29 mouse cellular contexts compared by ENCODE assay signal in genomic region chr5:31905808-31906207, GRCm38 (mm10).
DNase-seq lines count a peak whose midpoint lies in the region; ATAC-seq and TF ChIP-seq lines count a peak whose summit lies in the region.
"Had no signal": no experiment of that assay in that cellular context is flagged by ENCODE, and none has a peak within 500 bp of the region (broad histone marks: within the 10 kb centered on the region; RNA-seq: fewer than 3 reads in every experiment).

No protein-coding gene starts in this region.

- no peaks in the 10 kb centered on the region for H3K36me3 ChIP-seq in kidney, postnatal 0 days (ENCODE audit: insufficient read depth, low read length)
- H3K36me3 ChIP-seq in lung, postnatal 0 days (ENCODE audit: insufficient read depth, low read length): no peaks in the 10 kb centered on the region
- H3K36me3 ChIP-seq in limb, embryonic 14.5 days (ENCODE audit: control insufficient read depth, insufficient read depth, low read length): no peaks in the 10 kb centered on the region
- no peaks in the 10 kb centered on the region for H3K36me3 ChIP-seq in stomach, embryonic 16.5 days (ENCODE audit: control insufficient read depth, insufficient read depth, low read length)
- H3K36me3 ChIP-seq: embryonic facial prominence, embryonic 12.5 days; heart, embryonic 12.5 days; hindbrain, embryonic 13.5 days; limb, embryonic 12.5 days; lung, embryonic 15.5 days; midbrain, embryonic 12.5 days; neural tube, embryonic 12.5 days had no signal

- no peak overlapping the region for H3K9ac ChIP-seq in kidney, postnatal 0 days (ENCODE audit: low read depth, low read length)
- no peak overlapping the region for H3K9ac ChIP-seq in lung, postnatal 0 days (replicated peaks; ENCODE audit: low read depth)
- H3K9ac ChIP-seq in limb, embryonic 14.5 days (ENCODE audit: low read depth, low read length, severe bottlenecking): no peak overlapping the region
- H3K9ac ChIP-seq in stomach, embryonic 16.5 days (ENCODE audit: low read length): no peak overlapping the region
- H3K9ac ChIP-seq: embryonic facial prominence, embryonic 12.5 days; heart, embryonic 12.5 days; hindbrain, embryonic 13.5 days; limb, embryonic 12.5 days; liver, embryonic 14.5 days; lung, embryonic 15.5 days; midbrain, embryonic 12.5 days; neural tube, embryonic 12.5 days had no signal

- ATAC-seq in kidney, postnatal 0 days (replicated peaks; ENCODE audit: low FRiP score, low read depth): 0 out of 2 replicates have a peak, but pooled peaks have one; percentile 46
- peak; percentile 93 for ATAC-seq in lung, postnatal 0 days
- ATAC-seq in limb, embryonic 14.5 days (ENCODE audit: low FRiP score, low read depth): no peak
- no peak for ATAC-seq in stomach, embryonic 16.5 days (ENCODE audit: insufficient read depth, low FRiP score)
- ATAC-seq: forebrain, embryonic 16.5 days had no signal

- H3K27ac ChIP-seq in kidney, postnatal 0 days: 0 out of 2 replicates have a peak overlapping the region, but pooled peaks have one; percentile 63
- H3K27ac ChIP-seq in lung, postnatal 0 days (ENCODE audit: low read length): peak overlapping the region; percentile 75
- H3K27ac ChIP-seq in limb, embryonic 14.5 days (replicated peaks; ENCODE audit: low read depth, low read length): 0 out of 2 replicates have a peak overlapping the region, but pooled peaks have one; percentile 14
- H3K27ac ChIP-seq in stomach, embryonic 16.5 days (ENCODE audit: low read length): peak overlapping the region; percentile 80
- H3K27ac ChIP-seq: embryonic facial prominence, embryonic 12.5 days; heart, adult 2 months; hindbrain, embryonic 13.5 days; limb, embryonic 12.5 days; liver, embryonic 14.5 days; lung, embryonic 15.5 days; midbrain, embryonic 12.5 days; neural tube, embryonic 12.5 days had no signal

- H3K4me2 ChIP-seq in kidney, postnatal 0 days (ENCODE audit: low read length): no peak overlapping the region
- no peak overlapping the region for H3K4me2 ChIP-seq in lung, postnatal 0 days (replicated peaks; ENCODE audit: low read depth, low read length)
- no peak overlapping the region for H3K4me2 ChIP-seq in limb, embryonic 14.5 days (replicated peaks; ENCODE audit: low read depth, low read length, severe bottlenecking)
- no peak overlapping the region for H3K4me2 ChIP-seq in stomach, embryonic 16.5 days (ENCODE audit: low read depth, low read length)
- H3K4me2 ChIP-seq: embryonic facial prominence, embryonic 12.5 days; heart, embryonic 12.5 days; hindbrain, embryonic 13.5 days; limb, embryonic 12.5 days; lung, embryonic 15.5 days; midbrain, embryonic 12.5 days; neural tube, embryonic 12.5 days had no signal

- no peak for TF ChIP-seq CTCF in kidney, postnatal 0 days (IDR thresholded peaks at IDR 0.05; ENCODE audit: low read depth)
- TF ChIP-seq CTCF in lung, postnatal 0 days (IDR thresholded peaks at IDR 0.05): peak; percentile 12

- no peak for DNase-seq in kidney, postnatal 0 days (ENCODE audit: low spot score)
- DNase-seq in kidney, postnatal 36 days: no peak
- peak; percentile 89 for DNase-seq in lung, postnatal 0 days (ENCODE audit: low spot score)
- DNase-seq in lung, postnatal 10 days: no peak
- no peak for DNase-seq in limb, embryonic 14.5 days (ENCODE audit: low spot score)
- DNase-seq in layer of hippocampus, postnatal 25 days (ENCODE audit: extremely low spot score in 1 of 2, low spot score in 1 of 2): no peak
- DNase-seq: adrenal gland, postnatal 10 days; cerebellum, adult 8-10 months; cerebellum, postnatal 25 days; gastrocnemius, postnatal 14 days; heart, adult 2 months; heart, postnatal 4 days; kidney, adult 11 months; right cerebral cortex, adult 18-20 months; thymus, postnatal 4 days had no signal

- WGBS in kidney, postnatal 0 days: 65% methylated on average over 7 of the region's 7 CpGs
- WGBS in lung, postnatal 0 days: 48% methylated on average over 7 of the region's 7 CpGs
- 63% methylated on average over 7 of the region's 7 CpGs for WGBS in limb, embryonic 14.5 days
- 62% methylated on average over 7 of the region's 7 CpGs for WGBS in stomach, embryonic 16.5 days

- peaks cover 4% of the 10 kb centered on the region for H3K4me1 ChIP-seq in kidney, postnatal 0 days (replicated peaks; ENCODE audit: insufficient read depth, low read length)
- peaks cover 8% of the 10 kb centered on the region; the same call in 1 of the 2 replicates for H3K4me1 ChIP-seq in lung, postnatal 0 days (ENCODE audit: insufficient read depth, low read depth, low read length)
- no peaks in the 10 kb centered on the region; the same call in 1 of the 2 replicates for H3K4me1 ChIP-seq in limb, embryonic 14.5 days (ENCODE audit: control insufficient read depth, insufficient read depth, low read length)
- peaks cover 8% of the 10 kb centered on the region for H3K4me1 ChIP-seq in stomach, embryonic 16.5 days (ENCODE audit: control insufficient read depth, insufficient read depth, low read length)
- H3K4me1 ChIP-seq: embryonic facial prominence, embryonic 12.5 days; hindbrain, embryonic 13.5 days; midbrain, embryonic 12.5 days; neural tube, embryonic 12.5 days had no signal

- no peak overlapping the region for H3K4me3 ChIP-seq in kidney, postnatal 0 days (replicated peaks; ENCODE audit: low read depth, low read length)
- no peak overlapping the region for H3K4me3 ChIP-seq in lung, postnatal 0 days (ENCODE audit: low read depth, low read length)
- H3K4me3 ChIP-seq in limb, embryonic 14.5 days (replicated peaks; ENCODE audit: low read length): no peak overlapping the region
- no peak overlapping the region for H3K4me3 ChIP-seq in stomach, embryonic 16.5 days (replicated peaks; ENCODE audit: low read length)
- H3K4me3 ChIP-seq: embryonic facial prominence, embryonic 12.5 days; erythroblast, embryonic 14.5 days; heart, adult 2 months; heart, embryonic 12.5 days; hindbrain, embryonic 13.5 days; limb, embryonic 12.5 days; lung, embryonic 15.5 days; megakaryocyte, embryonic 14.5 days; midbrain, embryonic 12.5 days; myocyte; neural tube, embryonic 12.5 days had no signal

- TF ChIP-seq EP300 in lung, postnatal 0 days (IDR thresholded peaks at IDR 0.05): peak; percentile 100

- no peaks in the 10 kb centered on the region for H3K27me3 ChIP-seq in kidney, postnatal 0 days (ENCODE audit: insufficient read depth, low read length)
- H3K27me3 ChIP-seq in lung, postnatal 0 days (replicated peaks; ENCODE audit: insufficient read depth, low read length): no peaks in the 10 kb centered on the region
- H3K27me3 ChIP-seq in limb, embryonic 14.5 days (ENCODE audit: control insufficient read depth, insufficient read depth, low read length): no peaks in the 10 kb centered on the region
- H3K27me3 ChIP-seq in stomach, embryonic 16.5 days (ENCODE audit: control insufficient read depth, insufficient read depth, low read length): no peaks in the 10 kb centered on the region
- H3K27me3 ChIP-seq: CH12.LX; embryonic facial prominence, embryonic 12.5 days; heart, embryonic 12.5 days; hindbrain, embryonic 13.5 days; limb, embryonic 12.5 days; lung, embryonic 15.5 days; megakaryocyte, embryonic 14.5 days; midbrain, embryonic 12.5 days; neural tube, embryonic 12.5 days had no signal

- no peaks in the 10 kb centered on the region for H3K9me3 ChIP-seq in kidney, postnatal 0 days (replicated peaks; ENCODE audit: low read length)
- H3K9me3 ChIP-seq in lung, postnatal 0 days (ENCODE audit: low read length): no peaks in the 10 kb centered on the region
- no peaks in the 10 kb centered on the region for H3K9me3 ChIP-seq in limb, embryonic 14.5 days (ENCODE audit: control insufficient read depth, low read length)
- H3K9me3 ChIP-seq in stomach, embryonic 16.5 days (replicated peaks; ENCODE audit: control insufficient read depth, low read length): no peaks in the 10 kb centered on the region
- H3K9me3 ChIP-seq: embryonic facial prominence, embryonic 12.5 days; heart, embryonic 12.5 days; hindbrain, embryonic 13.5 days; limb, embryonic 12.5 days; lung, embryonic 15.5 days; megakaryocyte, embryonic 14.5 days; midbrain, embryonic 12.5 days; neural tube, embryonic 12.5 days had no signal

- TF ChIP-seq POLR2A in limb, embryonic 14.5 days (IDR thresholded peaks at IDR 0.05; ENCODE audit: borderline replicate concordance, extremely low read depth, insufficient read depth, insufficient read length): no peak

Comparison
In these comparisons a context has a peak if more than half of its experiments do, and no peak if none do; other contexts are left out.
1. ATAC-seq: peak in kidney, postnatal 0 days (single experiment) and lung, postnatal 0 days (single experiment); none in limb, embryonic 14.5 days (single experiment) and stomach, embryonic 16.5 days (single experiment).
2. H3K27ac ChIP-seq: peak in every context shown above with its lines; median percentile 80 in stomach, embryonic 16.5 days; 75 in lung, postnatal 0 days; 63 in kidney, postnatal 0 days; 14 in limb, embryonic 14.5 days.